Mouse (Mus musculus): ENCODE results near the gene Cdh1. TPM values are rescaled to one million over a fixed set of nuclear protein-coding genes. Genes with fewer than 3 reads are reported as not detected.
"Not testable (repeated sequence)": the region's sequence is repeated elsewhere in the genome, so short reads cannot be mapped to it uniquely, and the experiment has no call there.

Gene Cdh1
- 3.0 and 3.2 TPM in 2 replicates for polyA plus RNA-seq (2015; fragmentation: Nextera tagmentation; extraction: Ambion mirVana)

- WGBS = 2% methylated on average over 51 of the region's 53 CpGs
- Histone ChIP-seq H3K4me1 (peaks cover 20% of the 10 kb centered on the region), H3K27ac (replicated peaks) (no peak within 1 kb of the TSS), H3K9ac (peak within 1 kb of the TSS; percentile 74), H3K36me3 (no peaks in the 10 kb centered on the region), H3K27me3 (replicated peaks) (peaks cover 81% of the 10 kb centered on the region), H3K4me2 (peak within 1 kb of the TSS; percentile 96), H3K9me3 (no peaks in the 10 kb centered on the region), H3K4me3 (peak within 1 kb of the TSS; percentile 62)
- no peak for ATAC-seq (ENCODE audit: extremely low read depth, insufficient number of reproducible peaks, low FRiP score, low TSS enrichment)
These were observed at the start of gene Cdh1 for GRCm38 (mm10) chr8:106603131-106603819. Gene Cdh1, plus strand, starts transcription at chr8:106603351.

DNA sequence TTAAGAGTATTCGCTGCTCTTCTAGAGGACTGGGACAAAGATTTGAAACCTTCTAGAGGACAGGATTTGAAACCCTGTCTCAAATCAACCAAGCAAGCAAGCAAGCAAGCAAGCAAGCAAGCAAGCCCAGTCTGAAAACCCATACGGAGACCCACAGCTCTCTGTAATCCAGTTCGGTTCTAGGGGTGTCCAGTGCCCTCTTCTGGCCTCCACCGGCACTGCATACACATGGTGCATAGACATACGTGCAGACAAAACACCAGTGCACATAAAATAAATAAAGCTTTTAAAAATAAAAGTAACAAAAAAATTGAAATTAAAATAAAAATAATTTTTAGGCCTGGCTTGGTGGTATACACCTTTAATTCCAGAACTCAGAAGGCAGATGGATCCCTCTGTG, 49.1 kb upstream of the Cdh1 start:
- Histone ChIP-seq H3K4me3 (no peak overlapping the region), H3K27me3 (replicated peaks) (no peaks in the 10 kb centered on the region), H3K27ac (replicated peaks) (no peak overlapping the region), H3K36me3 (peaks cover 90% of the 10 kb centered on the region), H3K4me2 (no peak overlapping the region), H3K4me1 (no peaks in the 10 kb centered on the region), H3K9me3 (peaks cover 8% of the 10 kb centered on the region; the same call in 1 of the 2 replicates), H3K9ac (no peak overlapping the region)
- no peak for ATAC-seq (ENCODE audit: extremely low read depth, insufficient number of reproducible peaks, low FRiP score, low TSS enrichment)
- WGBS = 94% methylated on average over 5 of the region's 5 CpGs

- Histone ChIP-seq H3K4me2 (no peak overlapping the region), H3K4me3 (no peak overlapping the region), H3K27ac (replicated peaks) (no peak overlapping the region), H3K36me3 (peaks cover 71% of the 10 kb centered on the region), H3K9me3 (peaks cover 8% of the 10 kb centered on the region; the same call in 1 of the 2 replicates), H3K4me1 (peaks cover 4% of the 10 kb centered on the region), H3K9ac (no peak overlapping the region), H3K27me3 (replicated peaks) (no peaks in the 10 kb centered on the region)
- no peak for ATAC-seq (ENCODE audit: extremely low read depth, insufficient number of reproducible peaks, low FRiP score, low TSS enrichment)
- WGBS = 74% methylated on average over 6 of the region's 7 CpGs
These were observed 47.0 kb upstream of the Cdh1 start for GRCm38 (mm10) chr8:106556068-106556645.

- 47% methylated on average over 9 of the region's 9 CpGs for WGBS
- peaks cover 9% of the 10 kb centered on the region for H3K4me1 ChIP-seq
- H3K27ac ChIP-seq (replicated peaks) = no peak overlapping the region
- H3K4me3 ChIP-seq = no peak overlapping the region
- 0 out of 2 replicates have a peak, but pooled peaks cover 4% of the 10 kb centered on the region for H3K9me3 ChIP-seq
- no peak overlapping the region for H3K9ac ChIP-seq
- no peak for ATAC-seq (ENCODE audit: extremely low read depth, insufficient number of reproducible peaks, low FRiP score, low TSS enrichment)
- peaks cover 34% of the 10 kb centered on the region for H3K36me3 ChIP-seq
- no peaks in the 10 kb centered on the region for H3K27me3 ChIP-seq (replicated peaks)
- H3K4me2 ChIP-seq = no peak overlapping the region
These were observed 43.3 kb upstream of the Cdh1 start for GRCm38 (mm10) chr8:106559844-106560243.

GRCm38 (mm10) chr8:106561097-106561865, 41.9 kb upstream of the Cdh1 start:
- Histone ChIP-seq H3K27me3 (replicated peaks) (no peaks in the 10 kb centered on the region), H3K27ac (replicated peaks) (no peak overlapping the region), H3K4me2 (peak overlapping the region; percentile 43), H3K4me3 (no peak overlapping the region), H3K4me1 (peaks cover 9% of the 10 kb centered on the region), H3K9ac (no peak overlapping the region), H3K36me3 (peaks cover 20% of the 10 kb centered on the region), H3K9me3 (0 out of 2 replicates have a peak, but pooled peaks cover 4% of the 10 kb centered on the region)
- WGBS = 26% methylated on average over 21 of the region's 21 CpGs
- ATAC-seq (ENCODE audit: extremely low read depth, insufficient number of reproducible peaks, low FRiP score, low TSS enrichment) = peak; percentile 37; the same call in 1 of the 2 replicates

DNA sequence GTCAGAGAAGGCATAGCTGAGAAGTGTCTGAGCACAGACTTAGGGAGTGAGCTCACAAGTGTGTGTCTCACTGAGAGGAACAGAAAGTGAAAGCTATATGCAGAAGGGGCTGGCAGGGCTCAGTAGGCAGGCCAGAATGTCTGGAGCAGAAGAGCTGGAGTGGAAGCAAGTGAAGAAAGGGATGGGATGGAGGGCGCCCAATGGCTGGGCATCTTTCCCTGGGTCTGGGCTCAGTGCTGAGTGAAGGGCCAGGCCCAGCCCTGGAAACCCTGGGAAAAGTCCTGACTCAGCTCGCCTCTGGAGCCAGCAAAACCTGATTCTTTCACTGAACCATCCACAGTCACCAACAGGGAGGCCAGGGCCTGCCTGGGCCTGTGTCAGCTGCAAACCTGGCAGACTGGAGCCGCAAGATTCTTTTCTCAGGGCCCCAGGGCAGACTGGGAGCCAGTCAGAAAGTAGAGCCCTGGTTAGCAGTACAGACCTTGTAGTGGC, 39.4 kb upstream of the Cdh1 start:
- 74% methylated on average over 3 of the region's 3 CpGs for WGBS
- no peak overlapping the region for H3K27ac ChIP-seq (replicated peaks)
- H3K4me2 ChIP-seq = no peak overlapping the region
- no peaks in the 10 kb centered on the region for H3K27me3 ChIP-seq (replicated peaks)
- H3K9me3 ChIP-seq = no peaks in the 10 kb centered on the region
- no peaks in the 10 kb centered on the region for H3K36me3 ChIP-seq
- H3K4me3 ChIP-seq = no peak overlapping the region
- peaks cover 9% of the 10 kb centered on the region for H3K4me1 ChIP-seq
- H3K9ac ChIP-seq = no peak overlapping the region
- ATAC-seq (ENCODE audit: extremely low read depth, insufficient number of reproducible peaks, low FRiP score, low TSS enrichment) = no peak

- Histone ChIP-seq H3K4me2 (no peak overlapping the region), H3K4me1 (no peaks in the 10 kb centered on the region), H3K4me3 (no peak overlapping the region), H3K9ac (no peak overlapping the region), H3K36me3 (no peaks in the 10 kb centered on the region), H3K9me3 (no peaks in the 10 kb centered on the region), H3K27me3 (replicated peaks) (0 out of 2 replicates have a peak, but pooled peaks cover 7% of the 10 kb centered on the region), H3K27ac (replicated peaks) (no peak overlapping the region)
- no peak for ATAC-seq (ENCODE audit: extremely low read depth, insufficient number of reproducible peaks, low FRiP score, low TSS enrichment)
- 76% methylated on average over 7 of the region's 7 CpGs for WGBS
These were observed 34.1 kb upstream of the Cdh1 start for GRCm38 (mm10) chr8:106569006-106569405.

DNA sequence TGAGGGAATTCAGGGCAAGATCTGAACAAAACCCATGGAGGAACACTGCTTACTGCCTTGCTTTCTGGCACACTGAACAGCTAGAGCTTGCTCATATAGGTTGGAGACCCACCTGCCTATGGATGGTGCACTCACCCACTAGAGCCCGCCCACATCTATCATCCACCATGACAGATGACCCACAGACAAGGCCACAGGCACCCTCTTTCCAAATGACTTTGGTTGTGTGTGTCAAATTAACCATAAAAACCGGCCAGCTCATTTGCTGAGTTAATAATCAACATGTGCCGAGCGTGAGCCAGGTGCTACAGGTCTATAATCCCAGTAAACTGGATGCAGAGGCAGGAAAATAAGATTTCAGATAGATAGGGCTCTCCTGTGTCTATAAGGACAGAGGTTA, 32.8 kb upstream of the Cdh1 start:
- Histone ChIP-seq H3K36me3 (no peaks in the 10 kb centered on the region), H3K4me1 (no peaks in the 10 kb centered on the region), H3K4me3 (no peak overlapping the region), H3K9ac (no peak overlapping the region), H3K4me2 (no peak overlapping the region), H3K9me3 (no peaks in the 10 kb centered on the region), H3K27me3 (replicated peaks) (0 out of 2 replicates have a peak, but pooled peaks cover 7% of the 10 kb centered on the region), H3K27ac (replicated peaks) (no peak overlapping the region)
- ATAC-seq (ENCODE audit: extremely low read depth, insufficient number of reproducible peaks, low FRiP score, low TSS enrichment) = no peak
- 83% methylated on average over 4 of the region's 4 CpGs for WGBS

- 0 out of 2 replicates have a peak, but pooled peaks cover 7% of the 10 kb centered on the region for H3K27me3 ChIP-seq (replicated peaks)
- H3K4me2 ChIP-seq = no peak overlapping the region
- 82% methylated on average over 5 of the region's 5 CpGs for WGBS
- no peaks in the 10 kb centered on the region for H3K36me3 ChIP-seq
- H3K4me1 ChIP-seq = peaks cover 2% of the 10 kb centered on the region
- no peak overlapping the region for H3K27ac ChIP-seq (replicated peaks)
- no peak overlapping the region for H3K4me3 ChIP-seq
- no peak overlapping the region for H3K9ac ChIP-seq
- no peaks in the 10 kb centered on the region for H3K9me3 ChIP-seq
- no peak for ATAC-seq (ENCODE audit: extremely low read depth, insufficient number of reproducible peaks, low FRiP score, low TSS enrichment)
These were observed 31.5 kb upstream of the Cdh1 start for GRCm38 (mm10) chr8:106571551-106572172.

GRCm38 (mm10) chr8:106572175-106572574, 31.0 kb upstream of the Cdh1 start:
- H3K4me3 ChIP-seq; H3K4me1 ChIP-seq; H3K27ac ChIP-seq (replicated peaks): not testable (repeated sequence)

DNA sequence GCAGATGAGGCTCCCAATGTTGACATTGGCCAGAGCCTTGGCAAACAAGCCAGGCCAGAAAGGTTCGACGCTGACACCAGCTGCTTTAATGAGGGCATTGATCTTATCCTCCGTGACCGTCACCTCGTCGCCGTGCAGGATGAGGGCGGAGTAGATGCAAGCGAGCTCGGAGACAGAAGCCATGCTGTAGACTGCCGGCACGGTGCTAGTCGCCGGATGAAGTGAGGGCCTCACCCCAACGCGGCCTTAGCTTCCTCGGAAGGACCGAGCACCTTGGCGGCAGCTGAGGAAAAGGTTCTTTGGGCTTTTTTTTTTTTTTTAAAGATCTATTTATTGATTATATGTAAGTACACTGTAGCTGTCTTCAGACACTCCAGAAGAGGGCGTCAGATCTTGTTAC, 30.0 kb upstream of the Cdh1 start, which contains the start of gene Gm10073:
TSS of gene Gm10073 (minus strand) at position 294 of the 400 bp plus-strand sequence.
- not testable (repeated sequence) for H3K9ac ChIP-seq; H3K9me3 ChIP-seq; ATAC-seq (ENCODE audit: extremely low read depth, insufficient number of reproducible peaks, low FRiP score, low TSS enrichment); H3K27me3 ChIP-seq (replicated peaks); H3K36me3 ChIP-seq; H3K27ac ChIP-seq (replicated peaks)
- Histone ChIP-seq H3K4me3 (peak within 1 kb of the TSS; percentile 9; the same call in 1 of the 2 replicates), H3K4me2 (peak within 1 kb of the TSS; percentile 50), H3K4me1 (peaks cover 17% of the 10 kb centered on the region)
- 22% methylated on average over 20 of the region's 20 CpGs for WGBS

More at GRCm38 (mm10) chr8:106572175-106572574, 31.0 kb upstream of the Cdh1 start:
- not testable (repeated sequence) for H3K9me3 ChIP-seq; H3K9ac ChIP-seq; H3K27me3 ChIP-seq (replicated peaks); H3K4me2 ChIP-seq; H3K36me3 ChIP-seq; ATAC-seq (ENCODE audit: extremely low read depth, insufficient number of reproducible peaks, low FRiP score, low TSS enrichment)
- 68% methylated on average over 1 of the region's 1 CpGs for WGBS
